Mouse (Mus musculus) liver, postnatal 0 days (tissue): ENCODE measurements at regions not wholly inside any gene's neighbourhood (a gene's known extent, or its start where the extent isn't known, plus 50 kb on each side); places are given as distances from the start of the nearest gene placed in this dataset.

Source experiments
- CTCF ChIP-seq: sonication (generic); IDR thresholded peaks from 2 replicates; pipeline ENCODE4 v1.5.1; 2016; ENCODE audit warnings: antibody characterized with exemption, low read depth
- EP300 ChIP-seq: IDR thresholded peaks from 2 replicates; pipeline ENCODE4 v1.6.1; 2016; ENCODE audit warnings: antibody characterized with exemption, low read depth, mild to moderate bottlenecking

GRCm38 (mm10) chr13:59950281-59950680 lies 127.3 kb upstream of the Tut7 start:
- TF ChIP-seq CTCF: no peak
- TF ChIP-seq EP300: no peak
